Mouse (Mus musculus) midbrain, embryonic 10.5 days (tissue): ENCODE measurements around the gene Fbxo17. TPM values are rescaled to one million over a fixed set of nuclear protein-coding genes. Genes with fewer than 3 reads are reported as not detected.
"Not testable (repeated sequence)": the region's sequence is repeated elsewhere in the genome, so short reads cannot be mapped to it uniquely, and the experiment has no call there.

ENCODE experiments used
- DNase-seq: peaks from one replicate; pipeline ENCODE4 v3.0.0-alpha.2; 2017; ENCODE audit warnings: low spot score
- H3K27ac ChIP-seq: fragments of 300-500 bp; sonication (generic); replicated peaks from 2 replicates; pipeline ENCODE4 v1.5.1; 2016; ENCODE audit warnings: mild to moderate bottlenecking
- H3K27me3 ChIP-seq: fragments of 300-500 bp; sonication (generic); 2 replicates; pipeline ENCODE4 v1.6.1; 2016; ENCODE audit warnings: low read depth, mild to moderate bottlenecking; ENCODE audit not compliant: poor library complexity, severe bottlenecking
- H3K36me3 ChIP-seq: fragments of 300-500 bp; sonication (generic); 2 replicates; pipeline ENCODE4 v1.6.1; 2016; ENCODE audit warnings: mild to moderate bottlenecking, moderate library complexity
- H3K4me1 ChIP-seq: fragments of 300-500 bp; sonication (generic); 2 replicates; pipeline ENCODE4 v1.6.1; 2016
- H3K4me3 ChIP-seq: fragments of 300-500 bp; sonication (generic); 2 replicates; pipeline ENCODE4 v1.5.1; 2016; ENCODE audit warnings: mild to moderate bottlenecking, moderate library complexity
- H3K9me3 ChIP-seq: fragments of 300-500 bp; sonication (generic); replicated peaks from 2 replicates; pipeline ENCODE4 v1.6.1; 2016; ENCODE audit warnings: mild to moderate bottlenecking
- WGBS: fragments of 180-500 bp; shearing (Covaris S2); methylation state at CpG from one replicate; pipeline ENCODE4 v1.1.7; 2016; 5-methylcytosine and 5-hydroxymethylcytosine counted together
- polyA plus RNA-seq: library from polyadenylated mRNA; unstranded; fragments of >200 nt; fragmentation: Nextera tagmentation; extraction: Ambion mirVana; gene quantifications from 2 replicates; pipeline ENCODE4 v1.2.1, GENCODE M21; 2016

Fbxo17 gene
- polyA plus RNA-seq = 9.0 and 9.5 TPM in 2 replicates

DNA sequence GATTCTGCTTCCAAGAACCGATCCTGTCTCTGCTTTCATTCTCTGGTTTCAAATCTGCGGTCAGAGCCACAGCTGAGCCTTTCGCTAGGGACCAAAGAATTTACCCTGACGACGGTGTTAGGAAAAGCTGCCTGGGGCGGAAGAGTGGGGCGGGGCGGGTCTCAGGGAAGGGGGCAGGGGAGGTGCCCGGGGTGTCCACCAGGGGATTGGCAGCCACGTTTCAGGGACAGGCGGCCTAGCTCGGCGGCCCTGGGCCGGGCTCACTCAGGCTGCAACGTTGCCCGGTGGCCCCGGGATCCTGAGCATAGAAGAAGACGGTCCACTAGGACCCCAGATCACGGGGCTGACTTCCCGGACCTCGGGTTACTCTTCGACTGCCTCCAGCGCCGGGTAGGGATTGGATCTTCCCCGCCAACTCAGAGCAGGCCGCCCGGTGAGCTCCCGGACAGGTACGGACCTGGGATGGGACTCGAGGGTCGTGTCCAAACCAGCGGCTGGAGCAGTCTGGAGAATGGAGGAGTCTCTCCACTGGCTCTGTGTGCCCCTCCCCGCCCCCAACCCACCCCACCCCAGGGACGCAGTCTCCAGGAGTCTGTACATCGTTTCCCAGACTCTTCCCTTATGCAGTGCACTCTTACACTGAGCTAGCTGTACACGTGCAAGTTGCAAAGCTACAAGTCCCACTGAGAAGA lies at the start of gene Fbxo17:
Gene Fbxo17 (plus strand): TSS at position 215 of the 692 bp plus-strand sequence.
- Histone ChIP-seq H3K4me1 (peaks cover 14% of the 10 kb centered on the region), H3K9me3 (no peaks in the 10 kb centered on the region), H3K27me3 (0 out of 2 replicates have a peak, but pooled peaks cover 9% of the 10 kb centered on the region), H3K27ac (peak within 1 kb of the TSS; percentile 84), H3K36me3 (no peaks in the 10 kb centered on the region), H3K4me3 (peak within 1 kb of the TSS; percentile 63)
- 3% methylated on average over 36 of the region's 36 CpGs for WGBS
- DNase-seq = peak; percentile 73

DNA sequence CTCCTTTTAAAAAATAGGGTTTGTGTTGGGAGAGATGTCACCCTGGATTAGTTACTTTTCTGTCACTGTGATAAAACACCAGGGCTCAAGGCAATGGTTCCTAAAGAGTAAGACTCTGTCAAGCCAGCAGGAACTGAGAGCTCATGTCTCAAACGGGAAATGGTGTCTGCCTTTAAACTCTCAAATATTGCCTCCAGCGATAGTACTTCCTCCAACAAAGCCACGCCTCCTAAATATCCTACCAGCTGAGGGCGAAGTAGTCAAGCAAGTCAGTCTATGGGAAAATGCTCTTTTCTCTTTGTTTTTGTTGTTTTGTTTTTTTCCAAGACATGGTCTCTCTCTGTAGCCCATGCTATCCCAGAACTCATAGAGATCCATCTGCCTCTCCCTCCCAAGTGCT lies 45.4 kb upstream of the Fbxo17 start:
- whole genome bisulfite sequencing = 83% methylated on average over 4 of the region's 4 CpGs
- Histone ChIP-seq H3K27me3 (no peaks in the 10 kb centered on the region), H3K36me3 (no peaks in the 10 kb centered on the region), H3K4me1 (peaks cover 3% of the 10 kb centered on the region), H3K9me3 (no peaks in the 10 kb centered on the region), H3K27ac (no peak overlapping the region), H3K4me3 (no peak overlapping the region)
- no peak for DNase-seq

DNA sequence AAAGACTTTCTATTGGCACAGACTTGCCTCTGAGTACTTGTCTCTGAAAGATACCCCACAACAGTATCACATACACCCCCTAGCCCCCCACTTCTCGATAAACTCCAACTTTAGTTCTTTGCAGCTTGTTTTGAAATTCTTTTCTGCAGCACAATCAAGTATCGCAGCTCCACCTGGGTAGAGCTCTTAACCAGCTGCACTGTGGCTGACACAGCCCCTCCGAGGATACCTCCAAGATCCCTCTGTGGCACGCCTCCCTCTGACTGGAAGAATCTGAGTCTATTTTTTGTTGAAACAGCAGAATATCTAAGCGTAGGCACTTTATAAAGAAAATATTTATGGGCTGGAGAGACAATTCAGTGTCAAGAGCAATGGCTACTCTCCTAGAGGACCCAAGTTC lies 44.3 kb upstream of the Fbxo17 start:
- no peaks in the 10 kb centered on the region for H3K9me3 ChIP-seq
- WGBS = 89% methylated on average over 5 of the region's 5 CpGs

DNA sequence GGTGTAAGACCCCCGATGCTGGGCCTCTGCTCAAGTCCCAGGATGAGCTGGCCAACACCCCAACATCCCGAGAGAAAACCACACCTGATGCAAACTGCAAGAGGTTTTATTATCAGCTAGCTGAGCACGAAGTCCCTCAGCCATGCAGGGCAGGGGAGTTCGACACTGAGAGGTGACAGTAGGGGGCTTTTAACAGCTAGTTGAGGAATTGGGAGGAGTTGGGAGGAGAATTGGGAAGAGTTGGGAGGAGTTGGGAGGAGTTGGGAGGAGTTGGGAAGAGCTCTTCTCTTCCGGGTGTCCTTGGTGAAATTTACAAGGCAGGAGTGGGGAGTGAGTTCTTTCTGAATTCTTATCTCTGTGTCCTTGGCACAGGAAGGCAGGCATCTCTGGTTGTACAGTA lies 43.8 kb upstream of the Fbxo17 start:
- not testable (repeated sequence) for H3K36me3 ChIP-seq, H3K9me3 ChIP-seq, H3K27ac ChIP-seq, H3K4me1 ChIP-seq, H3K4me3 ChIP-seq, DNase-seq, H3K27me3 ChIP-seq
- 76% methylated on average over 5 of the region's 5 CpGs for WGBS

More for the DNA sequence above, 44.3 kb upstream of the Fbxo17 start:
- Histone ChIP-seq H3K4me3 (no peak overlapping the region), H3K36me3 (no peaks in the 10 kb centered on the region), H3K27me3 (no peaks in the 10 kb centered on the region), H3K4me1 (no peaks in the 10 kb centered on the region), H3K27ac (no peak overlapping the region)
- no peak for DNase-seq

DNA sequence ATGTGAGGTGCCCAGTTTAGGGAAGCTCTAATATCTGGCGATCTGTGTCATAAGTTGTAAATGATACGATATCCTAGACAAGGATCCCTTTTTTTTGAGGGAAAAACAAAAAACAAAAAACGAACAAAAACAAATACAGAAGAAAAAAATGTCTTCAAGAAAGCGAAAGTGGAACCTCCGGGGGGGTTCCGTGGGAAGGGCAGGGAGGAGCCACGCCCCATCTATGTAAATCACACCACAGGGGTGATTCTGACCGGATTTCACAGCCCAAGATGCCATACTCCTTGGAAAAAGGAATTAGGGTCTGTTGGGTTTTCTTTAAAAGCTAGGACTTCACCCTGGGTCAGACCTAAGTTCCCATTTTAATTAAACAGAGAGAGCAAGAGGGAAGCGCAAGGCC lies 41.6 kb upstream of the Fbxo17 start:
- Histone ChIP-seq H3K36me3 (no peaks in the 10 kb centered on the region), H3K4me1 (no peaks in the 10 kb centered on the region), H3K9me3 (no peaks in the 10 kb centered on the region), H3K27me3 (no peaks in the 10 kb centered on the region), H3K27ac (no peak overlapping the region), H3K4me3 (no peak overlapping the region)
- 78% methylated on average over 9 of the region's 9 CpGs for WGBS
- no peak for DNase-seq

DNA sequence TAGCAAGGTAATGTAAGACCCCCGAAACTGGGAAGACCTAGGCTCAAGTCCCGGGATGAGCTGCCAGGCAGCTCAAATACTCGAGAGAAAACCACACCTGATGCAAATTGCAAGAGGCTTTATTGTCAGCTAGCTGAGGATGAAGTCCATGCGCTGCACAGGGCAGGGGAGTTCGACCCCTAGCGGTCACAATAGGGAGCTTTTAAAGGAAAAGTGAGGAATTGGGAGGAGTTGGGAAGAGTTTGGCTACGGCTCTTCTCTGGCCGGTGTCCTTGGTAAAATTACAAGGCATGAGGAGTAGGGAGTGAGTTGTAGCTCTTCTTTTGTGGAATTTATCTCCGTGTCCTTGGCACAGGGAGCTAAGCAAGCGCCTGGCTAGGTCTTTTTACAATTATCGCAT lies 40.9 kb upstream of the Fbxo17 start:
- 44% methylated on average over 11 of the region's 11 CpGs for WGBS
- H3K4me3 ChIP-seq = no peak overlapping the region
- H3K36me3 ChIP-seq = no peaks in the 10 kb centered on the region
- no peaks in the 10 kb centered on the region for H3K4me1 ChIP-seq
- DNase-seq = no peak
- H3K9me3 ChIP-seq = no peaks in the 10 kb centered on the region
- H3K27me3 ChIP-seq = no peaks in the 10 kb centered on the region
- H3K27ac ChIP-seq = no peak overlapping the region

DNA sequence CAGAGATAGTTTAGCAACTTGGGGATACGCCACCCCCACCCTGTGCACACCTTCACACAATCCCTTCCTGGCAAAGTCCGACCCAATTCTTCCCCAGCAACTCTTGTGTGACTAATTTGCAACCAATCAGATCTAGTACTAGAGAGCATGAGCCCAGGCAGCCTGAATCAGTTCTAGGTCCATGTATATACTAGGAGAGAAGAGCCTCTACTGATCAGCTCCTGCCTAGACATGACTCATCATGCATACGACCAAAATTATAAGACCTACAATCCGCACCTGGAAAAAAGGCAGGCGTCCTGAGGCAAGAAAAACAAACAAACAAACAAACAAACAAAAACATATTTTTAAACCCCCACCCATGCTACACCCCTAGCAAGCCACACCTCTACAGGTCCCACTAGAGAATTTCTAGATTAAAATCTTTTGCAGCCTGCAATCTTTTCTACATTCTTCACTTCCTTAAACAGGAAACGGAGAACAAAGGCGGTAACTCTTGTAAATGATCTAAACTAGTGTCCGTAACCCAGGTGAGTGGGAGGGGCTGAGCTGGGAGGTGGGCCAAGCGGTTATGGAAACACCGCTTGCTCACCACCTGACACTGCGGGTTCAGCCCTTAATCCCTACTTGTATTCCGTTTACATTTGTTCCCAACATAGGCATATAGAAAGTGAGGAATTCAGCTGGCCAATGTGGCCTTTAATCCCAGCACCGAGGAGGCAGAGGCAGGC lies 39.6 kb upstream of the Fbxo17 start:
- no peaks in the 10 kb centered on the region for H3K27me3 ChIP-seq
- H3K36me3 ChIP-seq = no peaks in the 10 kb centered on the region
- H3K4me3 ChIP-seq = no peak overlapping the region
- H3K4me1 ChIP-seq = no peaks in the 10 kb centered on the region
- H3K9me3 ChIP-seq = no peaks in the 10 kb centered on the region
- H3K27ac ChIP-seq = no peak overlapping the region
- DNase-seq = no peak
- 87% methylated on average over 13 of the region's 13 CpGs for WGBS

DNA sequence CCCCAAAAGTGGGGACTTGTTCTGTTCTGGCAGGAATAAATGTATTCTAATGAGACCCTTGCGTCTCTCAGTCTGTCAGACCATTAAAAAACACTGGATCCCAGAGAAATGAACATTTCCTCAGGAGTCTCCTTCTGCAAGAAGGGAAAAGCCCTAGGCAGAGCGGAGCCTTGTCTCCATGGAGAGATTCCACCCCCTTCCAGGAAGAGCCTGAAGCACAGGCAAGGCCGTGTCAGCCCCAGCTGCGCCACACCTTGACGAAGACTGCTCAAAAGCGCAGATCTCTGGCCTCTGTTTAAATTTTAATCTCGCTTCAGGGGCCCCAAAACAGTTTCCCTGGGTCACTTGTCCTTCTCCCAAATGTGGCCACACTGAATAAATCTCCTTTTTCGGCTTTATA lies 39.0 kb upstream of the Fbxo17 start:
- no peak for DNase-seq
- Histone ChIP-seq H3K27me3 (no peaks in the 10 kb centered on the region), H3K4me3 (no peak overlapping the region), H3K9me3 (no peaks in the 10 kb centered on the region), H3K4me1 (no peaks in the 10 kb centered on the region), H3K27ac (no peak overlapping the region), H3K36me3 (no peaks in the 10 kb centered on the region)
- 91% methylated on average over 8 of the region's 8 CpGs for WGBS

DNA sequence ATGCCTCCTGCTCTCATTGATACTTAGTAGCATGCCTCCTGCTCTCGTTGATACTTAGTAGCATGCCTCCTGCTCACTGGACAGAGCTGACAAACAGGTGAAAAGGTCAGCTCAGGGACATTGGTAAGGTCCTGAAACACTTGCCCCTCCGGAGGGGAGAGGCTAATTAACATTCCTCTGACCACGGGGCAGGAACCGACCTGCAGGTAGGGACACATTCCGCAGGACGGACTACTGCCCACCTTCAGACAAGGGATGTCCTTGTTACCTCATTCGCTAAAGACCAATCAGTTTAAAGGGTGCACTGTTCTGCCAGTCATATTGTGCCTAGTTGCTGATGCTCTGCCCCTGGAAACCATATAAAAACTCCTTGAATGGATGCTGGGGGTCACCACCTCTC lies 25.5 kb upstream of the Fbxo17 start:
- Histone ChIP-seq H3K36me3 (no peaks in the 10 kb centered on the region), H3K4me3 (no peak overlapping the region), H3K27ac (no peak overlapping the region), H3K4me1 (peaks cover 24% of the 10 kb centered on the region), H3K9me3 (no peaks in the 10 kb centered on the region), H3K27me3 (peaks cover 37% of the 10 kb centered on the region)
- 81% methylated on average over 7 of the region's 7 CpGs for WGBS
- DNase-seq = no peak

DNA sequence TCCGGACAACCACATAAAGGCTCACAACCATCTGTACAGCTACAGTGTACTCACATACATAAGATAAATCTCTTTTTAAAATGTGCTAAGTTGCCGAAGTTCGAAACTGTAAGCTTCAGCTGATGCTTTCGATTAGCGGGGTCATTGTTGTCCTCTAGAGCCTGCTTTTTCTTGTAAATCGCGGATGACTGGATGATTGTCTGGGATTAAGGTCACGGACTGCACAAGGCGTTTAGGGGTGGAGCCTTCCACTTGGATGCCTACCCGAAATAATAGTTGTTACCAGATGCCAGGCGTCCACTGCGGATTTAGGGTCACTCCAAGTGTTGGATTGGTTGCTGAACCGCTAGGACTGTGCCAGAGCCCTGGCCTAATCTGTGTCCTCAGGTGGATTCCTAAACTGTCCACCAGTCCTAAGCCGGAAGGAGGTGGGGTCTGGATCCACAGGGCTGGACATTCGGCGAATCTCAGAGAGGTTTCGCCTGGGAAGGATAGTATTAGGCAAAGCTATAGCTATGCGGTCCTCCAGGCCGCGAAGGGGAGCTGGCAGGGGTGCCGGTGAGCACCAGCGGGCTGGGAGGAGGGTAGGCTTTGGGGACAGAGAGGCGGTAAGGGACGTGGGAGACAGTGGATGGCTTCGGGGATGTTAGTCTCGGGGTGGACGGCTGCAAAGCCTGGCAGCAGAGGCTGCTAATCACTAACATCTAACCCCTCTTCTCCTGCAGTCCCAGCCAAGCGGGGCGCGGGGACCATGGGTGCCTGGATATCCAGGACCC lies 23.9 kb upstream of the Fbxo17 start, which contains the start of gene Fbxo27:
Gene Fbxo27 (plus strand): TSS at position 305 of the 776 bp plus-strand sequence.
- 26% methylated on average over 30 of the region's 30 CpGs for WGBS
- Histone ChIP-seq H3K27me3 (peaks cover 37% of the 10 kb centered on the region), H3K36me3 (no peaks in the 10 kb centered on the region), H3K27ac (peak within 1 kb of the TSS; percentile 72), H3K4me3 (peak within 1 kb of the TSS; percentile 60), H3K9me3 (no peaks in the 10 kb centered on the region), H3K4me1 (peaks cover 24% of the 10 kb centered on the region)
- peak; percentile 39 for DNase-seq

DNA sequence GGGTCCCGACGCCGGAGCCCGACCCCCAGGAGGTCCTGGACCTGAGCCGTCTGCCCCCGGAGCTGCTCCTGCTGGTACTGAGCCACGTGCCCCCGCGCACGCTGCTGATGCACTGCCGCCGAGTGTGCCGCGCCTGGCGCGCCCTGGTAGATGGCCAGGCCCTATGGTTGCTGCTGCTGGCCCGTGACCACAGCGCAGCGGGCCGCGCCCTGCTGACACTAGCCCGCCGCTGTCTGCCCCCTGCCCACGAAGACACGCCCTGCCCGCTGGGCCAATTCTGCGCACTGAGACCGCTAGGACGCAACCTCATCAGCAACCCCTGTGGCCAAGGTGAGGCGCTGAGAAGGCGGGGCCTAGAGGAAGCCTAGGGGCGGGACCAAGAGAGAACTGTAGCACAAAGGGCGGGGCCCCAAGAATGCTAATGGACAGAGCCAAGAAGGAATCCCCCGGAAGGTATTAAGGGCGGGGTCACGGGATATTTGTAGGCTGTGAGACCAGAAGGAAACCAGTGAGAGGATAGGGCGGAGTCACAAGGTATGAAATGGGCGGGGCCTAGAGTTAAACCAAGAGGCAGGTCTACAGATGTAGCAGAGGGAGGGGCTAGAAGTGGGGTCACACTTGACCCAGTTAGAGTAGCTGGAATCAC lies 23.2 kb upstream of the Fbxo17 start:
- WGBS = under 1% methylated on average over 36 of the region's 38 CpGs
- Histone ChIP-seq H3K9me3 (no peaks in the 10 kb centered on the region), H3K27ac (peak overlapping the region; percentile 72), H3K4me1 (peaks cover 24% of the 10 kb centered on the region), H3K4me3 (peak overlapping the region; percentile 60), H3K27me3 (peaks cover 37% of the 10 kb centered on the region), H3K36me3 (no peaks in the 10 kb centered on the region)
- DNase-seq = peak; percentile 73

DNA sequence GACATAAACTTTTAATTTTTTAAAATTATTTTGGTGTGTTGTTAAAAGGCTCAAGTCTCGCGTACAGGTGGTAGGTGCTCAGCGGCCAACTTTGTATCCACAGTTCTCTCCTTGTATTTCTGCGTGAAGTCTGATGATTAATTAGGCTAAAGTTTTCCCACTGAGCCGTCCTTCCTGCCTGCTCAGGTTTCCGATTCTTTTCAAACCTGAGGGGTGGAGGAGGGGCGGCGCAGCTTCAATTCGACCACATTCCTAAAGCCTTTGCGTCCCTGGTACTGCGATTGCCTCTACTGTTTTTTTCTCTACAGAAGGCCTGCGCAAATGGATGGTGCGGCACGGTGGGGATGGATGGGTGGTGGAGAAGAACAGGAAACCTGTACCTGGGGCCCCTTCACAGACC lies 22.2 kb upstream of the Fbxo17 start:
- H3K36me3 ChIP-seq = no peaks in the 10 kb centered on the region
- peak; percentile 16 for DNase-seq
- peaks cover 24% of the 10 kb centered on the region for H3K4me1 ChIP-seq
- no peak overlapping the region for H3K4me3 ChIP-seq
- H3K9me3 ChIP-seq = no peaks in the 10 kb centered on the region
- H3K27ac ChIP-seq = no peak overlapping the region
- peaks cover 37% of the 10 kb centered on the region for H3K27me3 ChIP-seq
- 15% methylated on average over 14 of the region's 14 CpGs for WGBS
